Mouse (Mus musculus) activated CD4-positive, CD25-positive, alpha-beta regulatory T cell, adult 9 weeks (primary cell): Measurements from ENCODE around the gene Vmn1r60. TPM values are rescaled to one million over a fixed set of nuclear protein-coding genes. Genes with fewer than 3 reads are reported as not detected.

Experiments used
- polyA plus RNA-seq: library from polyadenylated mRNA; unstranded; fragments of 100-300 nt; shearing (Covaris generic); gene quantifications from one replicate; pipeline ENCODE4 v1.2.1, GENCODE M21; 2017

The Vmn1r60 gene
- polyA plus RNA-seq = 0.12 TPM

GRCm38 (mm10) chr7:5547217-5547616 lies at the start of gene Vmn1r60:
Gene Vmn1r60, minus strand, starts transcription at chr7:5547317.

DNA sequence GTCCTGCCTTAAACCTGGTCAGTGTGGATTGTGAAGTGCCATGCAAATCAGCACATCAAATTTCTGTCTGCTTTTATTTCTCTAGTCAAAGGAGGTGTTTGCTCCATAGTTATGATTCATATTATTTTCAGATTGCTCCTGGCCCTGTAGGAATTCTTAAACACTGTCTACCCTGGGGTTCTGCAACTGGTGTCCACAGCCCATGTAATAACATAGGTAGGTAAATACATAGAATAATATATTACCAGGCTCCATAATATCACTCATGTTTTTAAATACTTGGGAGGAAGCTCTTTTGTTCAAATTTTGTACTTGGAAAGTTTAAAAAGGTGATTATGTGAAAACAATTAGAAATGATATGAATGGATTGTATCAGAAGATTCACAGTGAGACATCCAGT lies 53.3 kb downstream of the Vmn1r60 start, which contains the start of gene Vmn2r28:
Vmn2r28 (minus strand) TSS at position 101 of the 400 bp plus-strand sequence.

Other genes starting within 250 kb of the Vmn1r60 start
- not detected for gene Gm5065, start 196.8 kb downstream of the Vmn1r60 start, polyA plus RNA-seq
- not detected for gene Nlrp2, start 196.3 kb downstream of the Vmn1r60 start, polyA plus RNA-seq
- gene Vmn1r58, start 133.9 kb downstream of the Vmn1r60 start, polyA plus RNA-seq = 0.05 TPM
- gene Vmn1r59, start 90.5 kb downstream of the Vmn1r60 start, polyA plus RNA-seq = not detected
- gene Vmn2r28, start 53.4 kb downstream of the Vmn1r60 start, polyA plus RNA-seq = not detected
- gene Vmn1r61, start 66.0 kb upstream of the Vmn1r60 start, polyA plus RNA-seq = not detected
- not detected for gene Vmn1r62, start 126.3 kb upstream of the Vmn1r60 start, polyA plus RNA-seq